Mouse (Mus musculus): Measurements from ENCODE around the gene 4931440F15Rik.

The 4931440F15Rik gene

DNA sequence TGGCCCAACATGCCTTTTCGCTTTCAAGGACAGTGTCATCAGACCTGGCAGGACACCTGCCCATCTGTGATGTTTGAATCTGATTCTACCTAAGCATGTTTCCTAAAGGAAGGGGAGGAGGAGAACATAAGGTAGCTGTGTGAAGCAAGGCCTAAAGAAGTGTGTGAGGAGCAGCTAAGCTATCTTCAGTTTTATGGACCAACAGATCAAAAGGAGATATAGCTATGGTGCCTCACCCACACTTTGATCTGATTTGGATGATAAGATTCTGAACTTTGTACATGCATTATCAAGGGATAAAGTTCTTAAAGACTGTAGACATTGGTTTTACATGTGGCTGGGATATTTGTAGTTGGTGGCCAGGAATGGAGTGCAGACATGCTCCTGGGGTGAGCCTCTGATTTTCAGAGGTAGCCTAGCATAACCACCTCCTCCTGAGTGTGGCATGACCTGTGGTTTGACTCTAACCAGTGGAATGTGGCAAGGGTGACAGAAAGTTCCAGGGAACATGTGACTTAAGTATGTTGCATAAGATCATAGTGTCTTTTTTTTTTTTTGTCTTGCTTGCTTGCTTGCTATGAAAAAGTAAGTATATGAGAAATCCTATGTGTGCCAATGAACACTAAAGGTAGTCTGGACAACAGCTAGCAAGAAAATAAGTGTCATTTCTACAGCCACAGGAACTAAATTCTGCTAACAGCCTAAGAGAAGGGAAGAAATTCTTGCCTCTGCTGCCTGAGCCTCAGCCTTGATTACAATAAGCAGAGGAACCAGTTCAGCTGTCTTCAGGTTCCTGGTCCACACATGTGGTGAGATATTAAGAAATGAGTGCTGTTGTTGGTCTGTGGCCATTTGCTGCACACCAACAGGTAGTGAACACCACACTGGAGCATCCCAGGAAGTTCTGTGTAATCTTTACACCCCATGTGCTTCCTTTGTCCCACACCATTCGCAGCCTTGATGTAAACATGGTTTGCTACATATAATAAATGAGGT lies 23.7 kb downstream of the 4931440F15Rik start:
- ATAC-seq (ENCODE audit: low TSS enrichment): no peak

- ATAC-seq (ENCODE audit: low TSS enrichment): no peak
Measured at GRCm38 (mm10) chr11:29799839-29800238, 25.6 kb downstream of the 4931440F15Rik start.

DNA sequence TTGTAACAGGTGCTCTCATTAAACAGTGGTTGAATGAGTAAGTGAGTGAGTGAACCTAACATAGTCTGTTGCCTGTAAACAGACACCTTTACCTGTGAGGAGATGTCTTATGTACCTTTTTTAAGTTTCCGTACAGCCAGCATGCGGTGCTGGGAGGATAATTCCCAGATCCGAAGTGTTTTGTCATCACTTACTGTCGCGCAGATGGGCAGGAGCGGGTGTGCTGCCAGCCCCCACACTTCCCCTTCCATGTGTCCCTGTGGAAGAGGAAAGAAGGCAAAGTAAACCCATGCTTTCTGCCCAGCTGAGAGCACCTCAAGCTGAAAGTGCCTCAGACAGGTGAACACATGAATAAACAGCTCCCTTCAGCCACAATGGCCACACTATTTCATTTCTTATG lies 30.4 kb downstream of the 4931440F15Rik start:
- peak; percentile 82 for ATAC-seq (ENCODE audit: low TSS enrichment)

DNA sequence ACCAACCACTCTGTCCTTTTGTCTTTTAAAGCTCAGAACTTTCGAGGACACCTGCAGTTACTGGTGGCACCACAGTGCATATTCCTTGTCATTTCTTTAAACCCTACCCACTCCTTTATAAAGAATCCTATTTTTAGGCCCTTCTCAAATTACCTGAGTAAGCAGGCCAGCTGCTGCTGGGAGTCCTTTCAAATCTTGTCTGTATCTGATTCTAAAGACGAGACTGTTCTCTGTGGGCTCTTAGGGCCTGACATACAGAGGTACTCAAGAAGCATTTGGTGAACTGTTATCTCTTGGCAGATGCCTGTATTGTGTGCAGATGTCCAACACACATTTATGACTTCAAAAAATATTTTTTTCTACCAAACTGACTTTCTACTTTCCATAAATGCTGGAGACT lies 31.0 kb downstream of the 4931440F15Rik start:
- peak; percentile 45 for ATAC-seq (ENCODE audit: low TSS enrichment)

- ATAC-seq (ENCODE audit: low TSS enrichment): no peak
Measured at GRCm38 (mm10) chr11:29790796-29791195, 34.7 kb downstream of the 4931440F15Rik start.

GRCm38 (mm10) chr11:29788921-29789638 lies 36.4 kb downstream of the 4931440F15Rik start:
- peak; percentile 96 for ATAC-seq (ENCODE audit: low TSS enrichment)

- peak; percentile 25 for ATAC-seq (ENCODE audit: low TSS enrichment)
Measured at GRCm38 (mm10) chr11:29788499-29788898, 37.0 kb downstream of the 4931440F15Rik start.

GRCm38 (mm10) chr11:29787473-29787872 lies 38.0 kb downstream of the 4931440F15Rik start:
- peak; percentile 21 for ATAC-seq (ENCODE audit: low TSS enrichment)

- ATAC-seq (ENCODE audit: low TSS enrichment): no peak
Measured at GRCm38 (mm10) chr11:29786583-29787219, 38.8 kb downstream of the 4931440F15Rik start.

GRCm38 (mm10) chr11:29779409-29780026 lies 46.0 kb downstream of the 4931440F15Rik start:
- ATAC-seq (ENCODE audit: low TSS enrichment): no peak

DNA sequence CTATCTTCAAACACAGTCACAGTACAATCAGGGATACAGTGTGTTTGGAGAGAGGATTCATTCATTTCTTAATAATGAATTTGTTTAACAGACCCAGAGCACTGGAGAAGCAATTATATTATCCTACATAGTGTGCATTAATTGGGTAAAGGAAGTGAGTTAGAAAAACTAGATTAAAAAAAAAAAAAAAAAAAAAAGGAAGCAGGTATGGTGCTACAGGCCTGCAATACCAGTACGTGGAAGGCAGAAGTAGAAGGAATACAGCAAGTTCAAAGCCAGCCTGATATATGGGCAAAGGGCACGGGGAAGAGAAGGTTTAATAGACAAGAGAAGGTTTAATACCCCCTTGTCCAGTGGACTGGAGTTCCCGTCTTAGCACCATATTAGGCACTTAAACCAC lies 46.5 kb downstream of the 4931440F15Rik start:
- ATAC-seq (ENCODE audit: low TSS enrichment): no peak

DNA sequence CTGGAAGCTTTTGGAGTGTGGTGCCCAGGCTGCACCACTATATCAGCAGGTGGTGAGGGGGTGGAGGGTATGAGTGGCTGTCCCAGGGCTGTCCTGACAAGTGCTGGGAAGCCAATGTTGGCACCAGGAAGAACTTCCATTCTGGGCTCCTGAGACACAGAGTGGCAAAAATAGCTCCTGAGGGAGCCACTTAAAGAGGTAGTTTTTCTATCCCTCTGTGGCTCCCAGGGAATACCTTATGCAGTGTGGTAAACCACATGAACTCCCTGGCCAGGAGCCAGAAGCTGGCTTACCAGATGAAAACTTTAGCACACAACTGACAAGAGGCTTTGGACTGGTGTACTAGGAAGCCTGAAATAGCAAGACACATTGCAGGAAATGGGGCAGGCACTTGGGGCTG lies 47.5 kb downstream of the 4931440F15Rik start:
- peak; percentile 88 for ATAC-seq (ENCODE audit: low TSS enrichment)

- no peak for ATAC-seq (ENCODE audit: low TSS enrichment)
Measured at GRCm38 (mm10) chr11:29774760-29775159, 50.7 kb downstream of the 4931440F15Rik start.

DNA sequence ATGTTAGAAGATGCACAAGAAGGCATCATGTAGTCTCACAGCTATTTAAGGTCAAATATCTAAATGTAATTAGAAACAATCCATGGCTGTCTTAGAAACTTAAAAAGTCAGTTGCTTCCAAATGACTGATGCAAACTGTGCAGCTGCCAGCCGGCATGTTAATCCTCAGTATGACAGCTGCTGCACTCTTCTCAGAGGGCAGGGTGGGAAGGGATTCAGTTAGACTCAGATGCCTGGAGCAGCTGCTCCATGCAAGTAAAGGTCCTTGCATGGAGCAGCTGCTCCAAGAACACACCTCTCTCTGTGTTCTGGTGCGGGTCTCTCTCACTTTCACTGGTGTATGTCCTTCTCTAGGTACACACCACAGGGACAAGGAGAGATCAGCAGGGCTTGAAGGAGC lies 51.2 kb downstream of the 4931440F15Rik start:
- peak; percentile 24 for ATAC-seq (ENCODE audit: low TSS enrichment)

All from frontal cortex, adult (tissue).